Mouse (Mus musculus) lung, embryonic 15.5 days (tissue): ENCODE results near the gene 1700024P04Rik. TPM values are rescaled to one million over a fixed set of nuclear protein-coding genes. Genes with fewer than 3 reads are reported as not detected.
A peak's percentile ranks its signal among the peaks of the same experiment; 100 is the strongest.

Experiments used
- ATAC-seq: fragments of 200-750 bp; cut with Nextera tagmentation; 2 replicates; pipeline ENCODE4 v1.8.0; 2017; ENCODE audit warnings: moderate number of reproducible peaks, borderline replicate concordance; ENCODE audit not compliant: low FRiP score, low TSS enrichment; ENCODE audit errors: extremely low read depth
- H3K27ac ChIP-seq: fragments of 300-500 bp; sonication (generic); 2 replicates; pipeline ENCODE4 v1.5.1; 2015; ENCODE audit warnings: moderate library complexity, mild to moderate bottlenecking, inconsistent platforms
- H3K27me3 ChIP-seq: fragments of 300-500 bp; sonication (generic); 2 replicates; pipeline ENCODE4 v1.6.1; 2015; ENCODE audit warnings: inconsistent platforms
- H3K36me3 ChIP-seq: fragments of 300-500 bp; sonication (generic); 2 replicates; pipeline ENCODE4 v1.6.1; 2015; ENCODE audit warnings: inconsistent platforms
- H3K4me1 ChIP-seq: fragments of 300-500 bp; sonication (generic); 2 replicates; pipeline ENCODE4 v1.6.1; 2015; ENCODE audit warnings: inconsistent platforms
- H3K4me2 ChIP-seq: fragments of 300-500 bp; sonication (generic); 2 replicates; pipeline ENCODE4 v1.6.1; 2015; ENCODE audit warnings: inconsistent platforms, mild to moderate bottlenecking, moderate library complexity
- H3K4me3 ChIP-seq: fragments of 300-500 bp; sonication (generic); 2 replicates; pipeline ENCODE4 v1.5.1; 2015; ENCODE audit warnings: mild to moderate bottlenecking, inconsistent platforms
- H3K9ac ChIP-seq: fragments of 300-500 bp; sonication (generic); 2 replicates; pipeline ENCODE4 v1.6.1; 2015; ENCODE audit warnings: inconsistent platforms
- H3K9me3 ChIP-seq: fragments of 300-500 bp; sonication (generic); 2 replicates; pipeline ENCODE4 v1.6.1; 2016; ENCODE audit warnings: inconsistent platforms
- WGBS: fragments of 180-500 bp; shearing (Covaris S2); methylation state at CpG from one replicate; pipeline ENCODE4 v1.1.7; 2015; 5-methylcytosine and 5-hydroxymethylcytosine counted together
- polyA plus RNA-seq: library from polyadenylated mRNA; unstranded; fragments of >200 nt; fragmentation: Nextera tagmentation; extraction: Ambion mirVana; gene quantifications from 2 replicates; pipeline ENCODE4 v1.2.1, GENCODE M21; 2015

1700024P04Rik gene
- polyA plus RNA-seq, 1 experiment from 2014 or later: not detected

DNA sequence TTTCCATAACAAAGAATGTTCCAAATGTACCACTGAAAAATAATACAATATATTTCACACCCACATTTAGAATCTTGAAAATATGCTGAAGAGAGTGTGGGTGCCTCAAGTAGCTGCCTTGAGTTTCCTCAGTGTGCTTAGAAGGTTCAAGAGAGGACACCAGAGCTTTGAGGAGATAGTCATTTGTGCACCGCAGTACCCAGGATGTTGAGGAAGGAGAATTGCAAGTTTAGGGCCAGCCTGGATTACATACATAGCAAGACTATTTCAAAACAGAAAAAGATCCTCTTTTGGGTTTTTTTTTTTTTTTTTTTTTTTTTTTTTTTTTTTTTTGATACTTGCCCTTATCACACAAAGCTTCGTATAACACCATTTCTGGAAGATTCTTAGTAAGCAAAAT, 28.2 kb downstream of the 1700024P04Rik start:
- peaks cover 3% of the 10 kb centered on the region; the same call in 1 of the 2 replicates for H3K4me1 ChIP-seq
- no peaks in the 10 kb centered on the region for H3K9me3 ChIP-seq
- WGBS: 80% methylated on average over 2 of the region's 2 CpGs
- H3K9ac ChIP-seq: no peak overlapping the region
- no peak overlapping the region for H3K27ac ChIP-seq
- no peaks in the 10 kb centered on the region for H3K36me3 ChIP-seq
- no peak overlapping the region for H3K4me3 ChIP-seq
- H3K4me2 ChIP-seq: no peak overlapping the region
- H3K27me3 ChIP-seq: no peaks in the 10 kb centered on the region
- no peak for ATAC-seq

DNA sequence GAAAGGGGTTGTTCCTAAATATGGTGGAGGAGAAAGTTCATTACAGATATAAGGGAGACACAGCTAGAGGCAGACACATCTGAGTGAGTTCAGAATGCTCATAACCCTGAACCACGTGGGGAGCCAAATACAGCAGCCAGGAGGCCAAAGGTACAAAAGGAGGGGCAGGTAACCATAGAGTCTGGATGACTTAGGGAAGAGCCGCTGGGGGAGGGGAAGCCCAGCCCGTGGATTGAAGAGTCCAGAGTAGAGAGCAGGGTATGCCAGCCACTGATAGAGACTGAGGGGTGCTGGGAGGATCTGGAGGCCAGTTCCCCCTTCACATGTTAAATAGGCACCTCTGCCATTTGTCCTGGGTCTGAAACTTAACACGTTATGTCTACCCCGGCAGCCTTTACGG, 28.7 kb downstream of the 1700024P04Rik start:
- no peak overlapping the region for H3K27ac ChIP-seq
- peaks cover 3% of the 10 kb centered on the region; the same call in 1 of the 2 replicates for H3K4me1 ChIP-seq
- no peak overlapping the region for H3K4me3 ChIP-seq
- ATAC-seq: no peak
- H3K9me3 ChIP-seq: no peaks in the 10 kb centered on the region
- no peaks in the 10 kb centered on the region for H3K27me3 ChIP-seq
- no peak overlapping the region for H3K9ac ChIP-seq
- H3K4me2 ChIP-seq: no peak overlapping the region
- 50% methylated on average over 6 of the region's 6 CpGs for WGBS
- H3K36me3 ChIP-seq: no peaks in the 10 kb centered on the region

- no peak for ATAC-seq
- peaks cover 3% of the 10 kb centered on the region; the same call in 1 of the 2 replicates for H3K4me1 ChIP-seq
- H3K36me3 ChIP-seq: no peaks in the 10 kb centered on the region
- H3K9me3 ChIP-seq: no peaks in the 10 kb centered on the region
- H3K4me3 ChIP-seq: no peak overlapping the region
- 28% methylated on average over 5 of the region's 5 CpGs for WGBS
- H3K27ac ChIP-seq: no peak overlapping the region
- no peak overlapping the region for H3K9ac ChIP-seq
- no peaks in the 10 kb centered on the region for H3K27me3 ChIP-seq
- no peak overlapping the region for H3K4me2 ChIP-seq
Observed at GRCm38 (mm10) chr13:98955226-98955625, 29.1 kb downstream of the 1700024P04Rik start.

GRCm38 (mm10) chr13:98953830-98954229, 30.5 kb downstream of the 1700024P04Rik start:
- H3K27me3 ChIP-seq: no peaks in the 10 kb centered on the region
- 79% methylated on average over 5 of the region's 5 CpGs for WGBS
- H3K27ac ChIP-seq: no peak overlapping the region

DNA sequence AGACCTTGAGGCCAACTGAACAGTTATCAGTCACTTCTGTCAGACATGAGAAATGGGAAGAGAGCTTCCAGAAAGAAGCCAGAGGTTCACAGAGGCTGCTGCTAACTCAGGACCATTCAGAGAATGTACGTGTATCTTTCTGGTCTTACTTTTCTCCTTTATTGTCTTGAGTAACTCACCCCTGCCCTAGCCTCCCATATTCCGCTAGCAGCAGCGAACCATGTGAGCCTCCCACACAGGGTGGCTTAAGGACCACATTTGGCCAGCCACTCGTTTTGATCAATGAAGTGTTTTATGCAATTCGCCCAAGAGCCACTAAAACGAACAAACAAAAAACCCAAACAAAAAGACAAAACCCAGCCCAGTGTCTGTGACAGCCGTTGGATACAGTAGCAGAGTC, 32.4 kb downstream of the 1700024P04Rik start:
- no peak for ATAC-seq
- no peaks in the 10 kb centered on the region for H3K27me3 ChIP-seq
- no peaks in the 10 kb centered on the region for H3K9me3 ChIP-seq
- H3K4me1 ChIP-seq: peaks cover 3% of the 10 kb centered on the region; the same call in 1 of the 2 replicates
- H3K9ac ChIP-seq: no peak overlapping the region
- H3K4me3 ChIP-seq: no peak overlapping the region
- H3K36me3 ChIP-seq: no peaks in the 10 kb centered on the region
- H3K4me2 ChIP-seq: no peak overlapping the region
- 71% methylated on average over 7 of the region's 7 CpGs for WGBS
- H3K27ac ChIP-seq: no peak overlapping the region

More at GRCm38 (mm10) chr13:98953830-98954229, 30.5 kb downstream of the 1700024P04Rik start:
- Histone ChIP-seq H3K36me3 (no peaks in the 10 kb centered on the region), H3K9me3 (no peaks in the 10 kb centered on the region), H3K9ac (no peak overlapping the region), H3K4me2 (no peak overlapping the region), H3K4me3 (no peak overlapping the region), H3K4me1 (peaks cover 3% of the 10 kb centered on the region; the same call in 1 of the 2 replicates)
- ATAC-seq: no peak

DNA sequence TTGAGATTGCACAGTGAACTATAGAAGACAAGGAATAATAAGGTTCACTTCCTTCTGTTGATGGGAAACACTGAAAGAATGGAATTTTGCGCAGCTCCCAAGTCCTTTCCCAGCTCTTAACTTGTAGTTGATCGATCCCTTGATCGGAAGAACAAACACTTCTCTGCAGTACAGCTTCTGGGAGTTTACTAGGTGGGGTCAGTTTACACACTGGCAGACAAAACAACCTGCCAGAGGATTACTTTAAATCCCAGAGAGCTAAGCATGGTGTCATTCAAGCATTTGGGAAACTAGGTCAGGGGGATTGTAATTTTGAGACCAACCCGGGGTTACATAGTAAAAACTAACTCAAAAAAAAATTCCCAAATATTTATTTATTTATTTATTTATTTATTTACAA, 36.2 kb downstream of the 1700024P04Rik start:
- no peak overlapping the region for H3K9ac ChIP-seq
- no peaks in the 10 kb centered on the region for H3K9me3 ChIP-seq
- ATAC-seq: no peak
- H3K27ac ChIP-seq: no peak overlapping the region
- WGBS: 49% methylated on average over 4 of the region's 4 CpGs
- H3K4me1 ChIP-seq: no peaks in the 10 kb centered on the region
- no peak overlapping the region for H3K4me3 ChIP-seq
- H3K4me2 ChIP-seq: no peak overlapping the region
- no peaks in the 10 kb centered on the region for H3K27me3 ChIP-seq
- no peaks in the 10 kb centered on the region for H3K36me3 ChIP-seq

- no peaks in the 10 kb centered on the region for H3K27me3 ChIP-seq
- H3K36me3 ChIP-seq: no peaks in the 10 kb centered on the region
- H3K9me3 ChIP-seq: no peaks in the 10 kb centered on the region
- H3K4me1 ChIP-seq: peaks cover 5% of the 10 kb centered on the region; the same call in 1 of the 2 replicates
- no peak overlapping the region for H3K4me3 ChIP-seq
- 83% methylated on average over 7 of the region's 7 CpGs for WGBS
- ATAC-seq: no peak
- no peak overlapping the region for H3K9ac ChIP-seq
- no peak overlapping the region for H3K4me2 ChIP-seq
- H3K27ac ChIP-seq: no peak overlapping the region
Observed at GRCm38 (mm10) chr13:98946434-98946833, 37.9 kb downstream of the 1700024P04Rik start.

DNA sequence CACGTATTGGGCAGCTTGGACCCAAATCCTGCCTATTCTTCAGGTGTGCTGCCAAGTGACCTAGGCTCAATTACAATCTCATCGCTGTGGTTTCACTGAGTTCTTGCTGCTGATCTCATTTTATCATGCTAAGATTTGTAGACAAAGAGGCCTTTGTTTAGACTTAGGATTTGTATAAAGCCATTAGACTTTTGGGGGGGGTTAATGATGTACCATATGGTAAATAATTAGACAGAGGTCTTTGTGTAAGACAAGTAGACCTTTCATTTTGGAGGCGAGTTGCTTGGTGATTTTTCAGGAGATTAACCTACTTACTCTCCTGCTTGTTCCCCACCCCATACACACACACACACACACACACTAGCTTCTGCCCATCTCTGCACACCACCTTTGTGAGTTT, 38.5 kb downstream of the 1700024P04Rik start:
- H3K36me3 ChIP-seq: no peaks in the 10 kb centered on the region
- H3K9ac ChIP-seq: no peak overlapping the region
- H3K4me2 ChIP-seq: no peak overlapping the region
- H3K4me1 ChIP-seq: peaks cover 5% of the 10 kb centered on the region; the same call in 1 of the 2 replicates
- H3K27me3 ChIP-seq: no peaks in the 10 kb centered on the region
- no peak overlapping the region for H3K27ac ChIP-seq
- 42% methylated on average over 3 of the region's 3 CpGs for WGBS
- no peak overlapping the region for H3K4me3 ChIP-seq
- H3K9me3 ChIP-seq: no peaks in the 10 kb centered on the region
- no peak for ATAC-seq

DNA sequence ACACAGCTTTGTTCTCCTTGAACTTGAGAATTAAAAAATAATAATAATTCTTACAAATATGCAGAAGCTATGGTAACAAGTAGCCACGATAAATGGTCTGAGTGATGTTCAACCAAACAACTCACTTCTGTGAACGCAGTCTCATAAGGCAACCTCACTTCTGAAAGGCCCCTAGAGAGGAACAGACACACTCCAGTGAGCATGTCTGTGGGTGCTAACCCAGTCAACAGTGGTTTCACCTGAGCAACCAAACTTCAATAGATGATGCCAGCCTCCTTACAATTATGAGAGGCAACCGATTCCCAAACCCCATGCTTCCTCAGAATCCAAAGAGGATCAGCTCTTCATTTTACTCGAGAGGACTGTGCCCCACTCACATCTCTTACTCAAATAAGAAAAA, 39.0 kb downstream of the 1700024P04Rik start:
- no peaks in the 10 kb centered on the region for H3K9me3 ChIP-seq
- no peaks in the 10 kb centered on the region for H3K27me3 ChIP-seq
- H3K36me3 ChIP-seq: no peaks in the 10 kb centered on the region
- peaks cover 5% of the 10 kb centered on the region; the same call in 1 of the 2 replicates for H3K4me1 ChIP-seq
- 69% methylated on average over 4 of the region's 4 CpGs for WGBS
- H3K4me3 ChIP-seq: no peak overlapping the region
- H3K27ac ChIP-seq: no peak overlapping the region
- no peak overlapping the region for H3K9ac ChIP-seq
- no peak for ATAC-seq
- H3K4me2 ChIP-seq: no peak overlapping the region

DNA sequence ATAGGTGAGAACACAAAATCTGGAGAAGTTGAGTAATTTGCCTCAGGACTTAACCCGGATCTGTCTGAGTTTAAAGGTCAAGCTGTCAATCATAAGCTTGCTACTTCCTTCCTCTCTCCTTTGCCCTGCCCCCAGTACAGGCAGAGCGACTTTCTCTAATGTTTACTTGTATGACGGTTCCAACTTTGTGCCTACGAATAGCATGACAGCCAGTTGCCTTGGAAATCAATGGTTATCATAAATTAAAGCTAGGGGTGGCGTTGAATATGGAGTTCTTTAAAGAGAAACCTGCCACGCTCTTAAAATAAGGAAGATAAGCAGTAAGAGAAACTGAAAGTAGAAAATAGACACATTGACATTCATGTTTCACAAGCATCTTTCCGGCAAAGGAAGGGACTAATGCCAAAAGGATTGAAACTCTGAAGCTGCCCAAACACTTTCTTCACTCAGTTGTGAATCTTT, 39.7 kb downstream of the 1700024P04Rik start:
- no peak for ATAC-seq
- Histone ChIP-seq H3K4me2 (0 out of 2 replicates have a peak overlapping the region, but pooled peaks have one; percentile 12), H3K4me3 (no peak overlapping the region), H3K36me3 (no peaks in the 10 kb centered on the region), H3K9me3 (no peaks in the 10 kb centered on the region), H3K27ac (no peak overlapping the region), H3K4me1 (peaks cover 5% of the 10 kb centered on the region; the same call in 1 of the 2 replicates), H3K27me3 (no peaks in the 10 kb centered on the region), H3K9ac (no peak overlapping the region)
- 38% methylated on average over 7 of the region's 7 CpGs for WGBS

GRCm38 (mm10) chr13:98942360-98942759, 42.0 kb downstream of the 1700024P04Rik start:
- ATAC-seq: no peak
- H3K9ac ChIP-seq: no peak overlapping the region
- no peak overlapping the region for H3K4me2 ChIP-seq
- no peak overlapping the region for H3K4me3 ChIP-seq
- no peaks in the 10 kb centered on the region for H3K36me3 ChIP-seq
- WGBS: 35% methylated on average over 6 of the region's 6 CpGs
- peaks cover 5% of the 10 kb centered on the region; the same call in 1 of the 2 replicates for H3K4me1 ChIP-seq
- no peak overlapping the region for H3K27ac ChIP-seq
- no peaks in the 10 kb centered on the region for H3K9me3 ChIP-seq
- H3K27me3 ChIP-seq: no peaks in the 10 kb centered on the region

DNA sequence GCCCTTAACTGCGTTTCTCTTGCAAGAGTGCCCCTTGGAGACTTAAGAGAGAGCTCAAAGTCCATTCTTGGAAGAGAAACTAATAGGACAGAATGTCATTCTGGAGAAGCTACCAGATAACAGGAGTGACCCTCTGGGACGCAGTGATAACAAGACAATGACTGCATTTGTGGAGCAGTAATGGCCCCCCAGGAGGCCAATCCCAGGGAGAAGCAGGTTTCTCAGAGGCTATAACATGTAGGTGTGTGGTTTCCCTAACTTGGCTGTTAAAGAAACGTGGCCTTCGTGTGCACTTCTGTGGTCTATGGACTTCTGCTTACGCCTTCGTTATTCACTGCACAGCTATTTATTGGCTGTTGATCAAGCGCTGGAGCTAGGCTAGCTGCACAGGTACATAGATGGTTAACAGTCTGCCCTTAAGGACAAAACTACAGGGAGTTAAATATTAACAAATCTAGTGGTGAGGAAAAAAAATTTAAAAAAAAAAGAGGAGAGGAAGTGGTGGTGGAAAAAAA, 42.5 kb downstream of the 1700024P04Rik start:
- WGBS: 61% methylated on average over 7 of the region's 7 CpGs
- no peak overlapping the region for H3K9ac ChIP-seq

More for the DNA sequence above, 42.5 kb downstream of the 1700024P04Rik start:
- Histone ChIP-seq H3K27ac (no peak overlapping the region), H3K4me2 (no peak overlapping the region), H3K4me1 (peaks cover 5% of the 10 kb centered on the region; the same call in 1 of the 2 replicates), H3K4me3 (no peak overlapping the region), H3K27me3 (no peaks in the 10 kb centered on the region), H3K36me3 (no peaks in the 10 kb centered on the region), H3K9me3 (no peaks in the 10 kb centered on the region)
- no peak for ATAC-seq
